Mouse (Mus musculus) olfactory bulb, adult 2 months (tissue): Measurements from ENCODE around the gene Fkbp15.

ENCODE experiments used
- CTCF ChIP-seq: fragments of 200-500 bp; IDR thresholded peaks from 2 replicates; pipeline ENCODE4 v1.5.1; 2012; ENCODE audit warnings: low read depth, mild to moderate bottlenecking, low read length, moderate library complexity; ENCODE audit not compliant: insufficient read depth
- POLR2A ChIP-seq: fragments of 200-500 bp; IDR thresholded peaks from 2 replicates; pipeline ENCODE4 v1.6.1; 2012; ENCODE audit warnings: mild to moderate bottlenecking, low read depth, low read length, moderate library complexity; ENCODE audit not compliant: insufficient read depth

GRCm38 (mm10) chr4:62294741-62295140 lies 65.6 kb downstream of the Fkbp15 start:
- TF ChIP-seq POLR2A (no peak), CTCF (no peak)
